Mouse (Mus musculus) embryonic facial prominence, embryonic 13.5 days (tissue): ENCODE measurements around the gene Ppp1cb. TPM values are rescaled to one million over a fixed set of nuclear protein-coding genes. Genes with fewer than 3 reads are reported as not detected.
"Not testable (repeated sequence)": the region's sequence is repeated elsewhere in the genome, so short reads cannot be mapped to it uniquely, and the experiment has no call there.

Experiments
- ATAC-seq: fragments of 200-750 bp; cut with Nextera tagmentation; 2 replicates; pipeline ENCODE4 v1.8.0; 2017; ENCODE audit warnings: low read depth; ENCODE audit not compliant: insufficient number of reproducible peaks, insufficient read depth, low FRiP score, low TSS enrichment
- H3K27ac ChIP-seq: fragments of 300-500 bp; sonication (generic); 2 replicates; pipeline ENCODE4 v1.5.1; 2015; ENCODE audit warnings: moderate library complexity, mild to moderate bottlenecking, inconsistent platforms
- H3K27me3 ChIP-seq: fragments of 300-500 bp; sonication (generic); 2 replicates; pipeline ENCODE4 v1.6.1; 2015; ENCODE audit warnings: mild to moderate bottlenecking, inconsistent platforms
- H3K36me3 ChIP-seq: fragments of 300-500 bp; sonication (generic); 2 replicates; pipeline ENCODE4 v1.6.1; 2015; ENCODE audit warnings: mild to moderate bottlenecking, inconsistent platforms
- H3K4me1 ChIP-seq: fragments of 300-500 bp; sonication (generic); 2 replicates; pipeline ENCODE4 v1.6.1; 2015; ENCODE audit warnings: inconsistent platforms
- H3K4me2 ChIP-seq: fragments of 300-500 bp; sonication (generic); 2 replicates; pipeline ENCODE4 v1.6.1; 2015; ENCODE audit warnings: moderate library complexity, mild to moderate bottlenecking, inconsistent platforms
- H3K4me3 ChIP-seq: fragments of 300-500 bp; sonication (generic); 2 replicates; pipeline ENCODE4 v1.5.1; 2015; ENCODE audit warnings: mild to moderate bottlenecking, inconsistent platforms
- H3K9ac ChIP-seq: fragments of 300-500 bp; sonication (generic); 2 replicates; pipeline ENCODE4 v1.6.1; 2015; ENCODE audit warnings: mild to moderate bottlenecking, inconsistent platforms
- H3K9me3 ChIP-seq: fragments of 300-500 bp; sonication (generic); 2 replicates; pipeline ENCODE4 v1.6.1; 2016; ENCODE audit warnings: inconsistent platforms
- WGBS: fragments of 180-500 bp; shearing (Covaris S2); methylation state at CpG from one replicate; pipeline ENCODE4 v1.1.7; 2015; ENCODE audit warnings: mixed read lengths; 5-methylcytosine and 5-hydroxymethylcytosine counted together
- polyA plus RNA-seq: library from polyadenylated mRNA; unstranded; fragments of >200 nt; fragmentation: Nextera tagmentation; extraction: Ambion mirVana; gene quantifications from 2 replicates; pipeline ENCODE4 v1.2.1, GENCODE M21; 2015

Ppp1cb gene
- polyA plus RNA-seq, 1 experiment from 2014 or later: 199 TPM

DNA sequence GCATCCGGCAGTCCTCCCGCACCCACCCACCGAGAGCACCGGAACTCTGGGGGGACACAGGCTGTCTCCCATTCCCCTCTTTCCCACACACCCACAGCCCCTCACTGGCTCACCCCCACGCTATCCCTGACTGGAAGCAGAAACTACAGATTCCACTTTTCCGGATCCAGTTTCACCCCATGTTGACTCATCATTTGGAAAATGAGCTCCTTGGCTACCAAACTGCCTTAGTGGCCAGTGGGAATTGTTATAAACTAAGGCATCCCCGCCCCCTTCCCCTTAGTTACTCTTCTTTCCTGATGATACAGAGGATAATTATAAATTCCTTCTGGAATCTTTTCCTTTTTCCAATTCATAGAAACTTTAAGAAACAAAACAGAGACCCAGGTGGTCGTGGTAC is 34.2 kb upstream of the Ppp1cb start:
- H3K9ac ChIP-seq: no peak overlapping the region
- no peak for ATAC-seq
- H3K4me2 ChIP-seq: no peak overlapping the region
- no peaks in the 10 kb centered on the region for H3K27me3 ChIP-seq
- 81% methylated on average over 8 of the region's 8 CpGs for WGBS
- H3K36me3 ChIP-seq: no peaks in the 10 kb centered on the region
- H3K27ac ChIP-seq: no peak overlapping the region
- no peaks in the 10 kb centered on the region for H3K4me1 ChIP-seq
- H3K9me3 ChIP-seq: no peaks in the 10 kb centered on the region
- no peak overlapping the region for H3K4me3 ChIP-seq

DNA sequence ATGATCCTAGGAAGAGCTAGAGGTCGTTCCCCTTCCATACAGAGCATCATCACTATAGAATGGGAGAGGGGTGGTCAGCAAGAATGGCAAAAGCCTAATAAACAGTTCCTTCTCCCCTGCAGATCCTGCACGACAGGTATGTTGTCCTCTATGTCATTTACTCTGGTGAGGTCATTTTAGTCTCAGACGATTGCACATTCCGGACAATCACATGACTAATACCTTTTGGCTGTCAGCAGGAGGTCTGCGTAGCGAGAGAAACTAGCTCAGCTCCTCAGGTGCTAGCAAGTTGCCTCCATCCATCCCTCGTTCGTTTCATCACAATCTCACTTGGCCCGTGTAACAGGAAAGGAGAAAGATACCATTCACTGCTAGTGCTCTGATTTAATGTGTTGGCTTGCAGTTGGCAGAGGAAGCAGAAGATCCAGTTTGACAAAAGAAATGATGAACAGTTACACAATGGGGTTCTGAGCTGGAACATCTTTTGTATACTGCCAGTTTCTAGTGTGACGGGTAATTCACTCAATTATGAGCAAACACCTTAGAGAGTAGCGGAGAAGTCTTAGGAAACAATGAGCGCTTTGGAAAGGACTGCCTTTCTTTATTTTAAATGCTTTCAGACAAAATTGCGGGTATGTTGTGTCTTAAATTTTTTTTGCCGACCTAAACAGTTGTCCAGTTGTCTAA is 33.0 kb upstream of the Ppp1cb start:
- no peak overlapping the region for H3K4me3 ChIP-seq
- no peaks in the 10 kb centered on the region for H3K4me1 ChIP-seq
- no peak overlapping the region for H3K9ac ChIP-seq
- ATAC-seq: no peak
- WGBS: 73% methylated on average over 14 of the region's 14 CpGs
- no peaks in the 10 kb centered on the region for H3K36me3 ChIP-seq
- H3K4me2 ChIP-seq: no peak overlapping the region
- no peaks in the 10 kb centered on the region for H3K9me3 ChIP-seq
- H3K27me3 ChIP-seq: no peaks in the 10 kb centered on the region
- H3K27ac ChIP-seq: peak overlapping the region; percentile 33; the same call in 1 of the 2 replicates

DNA sequence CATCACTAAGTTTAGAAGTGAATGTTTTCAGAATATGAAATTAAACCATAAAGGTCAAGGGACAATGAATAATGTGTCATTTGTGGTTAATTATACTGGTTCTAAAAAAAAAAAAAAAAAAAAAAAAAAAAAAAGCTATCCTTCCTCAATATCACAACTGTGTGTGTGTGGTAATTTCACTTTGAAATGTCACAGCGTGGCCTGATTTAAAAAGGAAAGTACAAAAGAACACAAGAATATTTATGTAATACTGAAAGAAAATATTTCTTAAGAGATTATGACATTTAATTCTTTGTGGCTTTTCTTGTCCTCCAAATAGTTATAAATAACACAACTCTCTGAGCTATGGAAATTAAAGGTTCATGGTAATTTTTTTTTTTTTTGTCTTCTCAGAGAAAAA is 28.2 kb upstream of the Ppp1cb start:
- no peaks in the 10 kb centered on the region for H3K27me3 ChIP-seq
- H3K9me3 ChIP-seq: no peaks in the 10 kb centered on the region
- no peak overlapping the region for H3K9ac ChIP-seq
- 86% methylated on average over 1 of the region's 1 CpGs for WGBS
- H3K36me3 ChIP-seq: no peaks in the 10 kb centered on the region
- no peak for ATAC-seq
- H3K27ac ChIP-seq: no peak overlapping the region
- no peaks in the 10 kb centered on the region for H3K4me1 ChIP-seq
- H3K4me2 ChIP-seq: no peak overlapping the region
- H3K4me3 ChIP-seq: no peak overlapping the region

DNA sequence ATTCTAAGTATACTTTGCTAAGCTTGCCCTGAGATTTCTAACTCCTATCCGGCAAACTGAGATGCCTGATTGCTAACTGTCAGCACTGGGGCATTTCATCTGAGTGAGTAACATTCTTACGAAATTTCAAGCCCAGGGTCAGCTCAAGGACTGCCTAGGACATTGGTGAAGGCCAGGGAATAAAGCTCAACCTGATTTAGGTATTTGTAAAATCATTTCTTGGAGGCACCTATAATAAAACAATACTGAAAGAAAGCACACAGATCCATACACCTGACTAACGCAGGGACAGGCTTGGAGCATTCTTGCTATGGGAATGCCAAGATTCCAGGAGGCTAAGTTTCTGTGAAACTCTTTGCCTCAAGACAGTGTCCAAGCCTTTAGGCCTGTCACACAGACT is 24.3 kb upstream of the Ppp1cb start:
- H3K9ac ChIP-seq, H3K9me3 ChIP-seq, ATAC-seq, H3K36me3 ChIP-seq, H3K4me3 ChIP-seq, H3K27me3 ChIP-seq, H3K4me2 ChIP-seq, H3K27ac ChIP-seq, H3K4me1 ChIP-seq: not testable (repeated sequence)
- WGBS: 80% methylated on average over 3 of the region's 3 CpGs

DNA sequence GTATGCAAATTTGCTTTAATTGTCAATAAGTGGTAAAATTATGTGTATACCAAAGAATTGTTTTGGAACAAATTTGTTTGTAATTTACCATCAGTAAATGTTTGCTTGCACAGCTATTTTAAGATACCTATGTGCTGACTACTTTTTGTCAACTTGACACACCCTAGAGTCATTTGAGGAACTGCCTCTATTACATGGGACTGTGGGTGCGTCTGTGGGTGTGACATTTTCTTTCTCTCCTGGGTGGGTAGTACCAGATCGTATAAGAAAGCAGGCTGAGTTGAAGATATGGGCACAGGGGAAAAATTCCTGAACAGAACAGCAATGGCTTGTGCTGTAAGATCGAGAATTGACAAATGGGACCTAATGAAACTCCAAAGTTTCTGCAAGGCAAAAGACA is 23.0 kb upstream of the Ppp1cb start:
- Histone ChIP-seq H3K9ac (no peak overlapping the region), H3K4me3 (no peak overlapping the region), H3K9me3 (no peaks in the 10 kb centered on the region), H3K36me3 (no peaks in the 10 kb centered on the region), H3K27ac (no peak overlapping the region), H3K4me1 (0 out of 2 replicates have a peak, but pooled peaks cover 4% of the 10 kb centered on the region), H3K27me3 (no peaks in the 10 kb centered on the region), H3K4me2 (no peak overlapping the region)
- no peak for ATAC-seq
- WGBS: 86% methylated on average over 3 of the region's 3 CpGs

DNA sequence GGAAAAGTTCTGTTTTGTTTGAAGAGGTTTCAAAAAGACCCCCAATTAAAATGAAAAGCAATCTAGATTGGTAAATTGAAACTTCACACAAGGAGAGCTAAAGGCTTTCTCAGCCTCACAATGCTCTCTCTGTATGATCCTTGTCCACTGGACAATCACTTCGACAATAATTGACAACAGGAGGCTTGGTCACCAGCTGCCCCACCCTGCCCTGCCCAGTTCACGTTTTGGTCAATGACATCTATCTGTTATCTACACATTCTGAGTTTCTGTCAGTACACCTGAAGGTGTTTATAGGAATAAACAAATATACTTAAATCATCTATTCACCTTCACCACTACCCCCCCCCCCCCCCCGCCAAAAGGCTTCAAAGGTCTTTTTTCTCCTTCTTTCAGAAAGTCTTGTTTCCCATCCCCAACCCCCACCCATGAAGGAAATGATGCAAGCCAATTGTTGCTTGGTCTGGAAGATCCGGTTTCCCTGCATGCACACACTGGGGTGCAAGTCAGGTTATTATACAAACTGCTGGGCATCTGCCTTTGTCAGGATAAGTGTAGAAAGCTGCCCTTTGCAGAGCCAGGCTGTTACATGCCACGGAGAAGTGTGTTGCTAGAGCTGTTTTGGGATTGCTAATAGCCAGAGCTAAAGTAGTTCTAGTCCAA is 20.6 kb upstream of the Ppp1cb start:
- 30% methylated on average over 5 of the region's 5 CpGs for WGBS
- Histone ChIP-seq H3K36me3 (no peaks in the 10 kb centered on the region), H3K9me3 (no peaks in the 10 kb centered on the region), H3K9ac (no peak overlapping the region; the same call in 1 of the 2 replicates), H3K27ac (peak overlapping the region; percentile 44; the same call in 1 of the 2 replicates), H3K27me3 (no peaks in the 10 kb centered on the region), H3K4me3 (no peak overlapping the region), H3K4me2 (no peak overlapping the region), H3K4me1 (0 out of 2 replicates have a peak, but pooled peaks cover 4% of the 10 kb centered on the region)
- no peak for ATAC-seq

DNA sequence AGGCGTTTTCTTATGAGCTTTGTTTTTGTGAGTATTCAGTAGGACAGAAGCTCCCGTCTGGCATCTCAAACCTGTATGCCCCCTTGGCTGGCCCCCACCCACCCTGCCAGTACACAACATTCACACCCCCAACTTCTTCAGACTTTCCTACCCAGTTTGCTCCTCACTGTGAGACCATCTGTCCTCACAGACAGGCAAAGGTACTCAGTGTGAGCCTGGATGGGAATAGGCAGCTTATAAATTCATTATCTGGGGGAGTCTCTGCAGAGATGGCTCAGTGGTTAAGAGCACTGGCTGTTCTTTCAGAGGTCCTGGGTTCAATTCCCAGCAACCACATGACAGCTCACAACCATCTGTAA is 20.1 kb upstream of the Ppp1cb start:
- 0 out of 2 replicates have a peak, but pooled peaks cover 4% of the 10 kb centered on the region for H3K4me1 ChIP-seq
- no peak for ATAC-seq
- 49% methylated on average over 2 of the region's 2 CpGs for WGBS
- no peak overlapping the region for H3K4me2 ChIP-seq
- no peaks in the 10 kb centered on the region for H3K9me3 ChIP-seq
- H3K27me3 ChIP-seq: no peaks in the 10 kb centered on the region
- H3K27ac ChIP-seq: peak overlapping the region; percentile 44; the same call in 1 of the 2 replicates
- no peak overlapping the region for H3K4me3 ChIP-seq
- H3K9ac ChIP-seq: no peak overlapping the region; the same call in 1 of the 2 replicates
- H3K36me3 ChIP-seq: no peaks in the 10 kb centered on the region

DNA sequence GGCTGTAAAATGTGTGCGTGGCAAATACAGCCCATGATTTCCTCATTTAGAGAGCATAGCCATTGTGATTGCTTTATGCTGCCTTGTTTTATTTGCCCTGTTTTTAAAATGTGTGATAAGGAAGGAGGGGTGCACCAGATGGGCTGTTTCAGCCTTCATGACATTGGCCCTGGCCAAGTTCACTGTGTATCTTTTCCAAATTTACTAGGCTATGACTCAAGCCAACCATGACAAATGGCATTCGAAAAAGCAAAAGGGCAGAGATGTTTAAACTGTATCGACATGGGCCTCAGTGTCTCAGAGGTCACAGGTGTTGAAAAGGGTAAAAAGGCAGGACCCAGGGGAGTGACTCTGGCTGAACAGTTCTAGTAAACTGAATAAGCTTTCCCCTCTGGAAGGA is 17.3 kb upstream of the Ppp1cb start:
- Histone ChIP-seq H3K9me3 (no peaks in the 10 kb centered on the region), H3K4me2 (no peak overlapping the region), H3K36me3 (no peaks in the 10 kb centered on the region), H3K9ac (no peak overlapping the region), H3K4me1 (0 out of 2 replicates have a peak, but pooled peaks cover 4% of the 10 kb centered on the region), H3K27ac (no peak overlapping the region), H3K4me3 (no peak overlapping the region), H3K27me3 (no peaks in the 10 kb centered on the region)
- 73% methylated on average over 3 of the region's 3 CpGs for WGBS
- no peak for ATAC-seq

DNA sequence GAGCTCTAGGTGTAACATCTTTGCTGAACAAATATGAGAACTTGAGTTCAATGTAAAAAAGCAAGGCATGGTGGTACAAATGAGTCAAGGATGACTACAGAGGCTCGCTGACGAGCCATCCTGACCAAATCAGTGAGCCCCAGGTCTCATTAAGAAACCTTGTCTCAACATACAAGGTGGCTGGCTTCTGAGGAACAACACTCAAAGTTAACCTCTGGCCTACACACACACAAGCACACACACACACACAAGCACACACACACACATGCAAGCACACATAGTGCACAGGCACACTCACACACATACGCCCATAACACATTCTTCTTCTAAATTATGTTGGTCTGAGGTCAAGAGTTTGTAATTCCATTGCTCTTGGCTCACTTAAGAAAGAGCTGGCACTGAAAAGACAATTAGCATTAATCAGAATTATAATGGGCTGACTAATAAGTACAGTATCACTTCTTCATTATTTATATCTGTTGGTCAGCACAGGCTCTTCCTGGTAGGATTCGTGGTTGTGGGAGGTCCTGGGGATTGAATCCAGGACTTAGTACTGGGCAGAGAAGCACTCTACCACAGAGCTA is 16.6 kb upstream of the Ppp1cb start:
- H3K9ac ChIP-seq: no peak overlapping the region
- no peaks in the 10 kb centered on the region for H3K9me3 ChIP-seq
- WGBS: 85% methylated on average over 4 of the region's 4 CpGs
- H3K27ac ChIP-seq: no peak overlapping the region
- H3K4me2 ChIP-seq: no peak overlapping the region
- no peak overlapping the region for H3K4me3 ChIP-seq
- H3K27me3 ChIP-seq: no peaks in the 10 kb centered on the region
- H3K4me1 ChIP-seq: 0 out of 2 replicates have a peak, but pooled peaks cover 4% of the 10 kb centered on the region
- ATAC-seq: no peak
- H3K36me3 ChIP-seq: no peaks in the 10 kb centered on the region

DNA sequence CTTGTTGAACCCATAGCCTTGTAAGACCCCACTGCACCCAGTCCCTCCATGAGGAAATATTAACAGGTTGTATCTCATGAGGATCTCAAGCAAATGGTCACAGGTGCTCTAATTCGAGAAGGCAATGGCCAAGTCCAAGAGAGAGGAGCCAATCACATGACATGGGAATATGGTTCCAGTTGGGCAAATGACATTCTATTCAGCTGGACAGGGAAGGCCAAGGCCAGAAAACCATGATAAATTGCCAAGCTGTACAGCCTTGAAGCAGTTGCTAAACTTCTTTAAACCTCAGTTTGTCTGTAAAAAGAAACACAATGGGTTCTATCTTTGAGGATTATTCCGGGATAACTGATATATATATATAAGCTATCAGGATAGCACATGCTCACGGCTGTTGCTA is 14.7 kb upstream of the Ppp1cb start:
- Histone ChIP-seq H3K36me3 (no peaks in the 10 kb centered on the region), H3K4me1 (0 out of 2 replicates have a peak, but pooled peaks cover 4% of the 10 kb centered on the region), H3K9ac (no peak overlapping the region), H3K27me3 (no peaks in the 10 kb centered on the region), H3K27ac (no peak overlapping the region), H3K9me3 (no peaks in the 10 kb centered on the region), H3K4me3 (no peak overlapping the region), H3K4me2 (no peak overlapping the region)
- no peak for ATAC-seq
- 87% methylated on average over 3 of the region's 3 CpGs for WGBS

DNA sequence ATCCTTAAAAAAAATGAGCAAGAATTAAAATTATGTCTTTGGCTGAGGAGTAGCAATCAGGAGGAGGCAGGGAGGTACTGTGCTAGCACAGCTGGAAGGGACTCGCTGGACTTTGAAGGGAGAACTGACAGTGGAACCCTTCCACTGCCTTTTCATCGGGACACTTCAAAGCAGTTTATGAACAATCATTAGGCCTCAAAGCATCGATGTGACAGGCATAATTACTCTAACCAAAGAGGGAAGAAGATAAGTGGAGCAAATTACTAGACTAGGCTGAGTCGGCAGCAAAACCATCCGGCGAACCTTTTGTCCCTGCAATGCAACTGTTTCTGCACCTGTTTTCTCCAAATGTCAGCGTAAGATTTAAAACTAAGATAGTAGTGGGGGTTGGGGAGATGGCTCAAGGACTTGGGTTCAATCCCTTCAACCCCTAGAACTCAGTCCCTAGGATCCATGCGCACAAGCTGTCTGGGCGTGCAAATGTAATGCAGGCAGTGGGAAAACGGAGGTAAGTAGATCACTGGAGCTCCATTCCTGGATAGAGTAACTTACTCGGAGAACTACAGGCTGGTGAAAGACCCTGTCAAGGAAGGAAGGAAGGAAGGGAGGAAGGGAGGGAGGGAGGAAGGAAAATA is 13.2 kb upstream of the Ppp1cb start:
- Histone ChIP-seq H3K9me3 (no peaks in the 10 kb centered on the region), H3K4me3 (no peak overlapping the region), H3K4me1 (no peaks in the 10 kb centered on the region), H3K27me3 (no peaks in the 10 kb centered on the region), H3K36me3 (no peaks in the 10 kb centered on the region), H3K9ac (no peak overlapping the region), H3K4me2 (no peak overlapping the region), H3K27ac (no peak overlapping the region)
- 44% methylated on average over 11 of the region's 11 CpGs for WGBS
- ATAC-seq: no peak
